Mouse (Mus musculus): Measurements from ENCODE around the gene H2-Ke6.

GRCm38 (mm10) chr17:34028501-34029149 is 765 bp upstream of the H2-Ke6 start:
- TF ChIP-seq POLR2A (IDR thresholded peaks at IDR 0.05; ENCODE audit: low read depth, low read length) (no peak), CTCF (IDR thresholded peaks at IDR 0.05; ENCODE audit: extremely low read depth, insufficient read depth, insufficient read length, insufficient replicate concordance) (no peak)

Data from spleen, adult 2 months (tissue).